Mouse (Mus musculus): ENCODE data around the gene Spata21.

Gene Spata21

DNA sequence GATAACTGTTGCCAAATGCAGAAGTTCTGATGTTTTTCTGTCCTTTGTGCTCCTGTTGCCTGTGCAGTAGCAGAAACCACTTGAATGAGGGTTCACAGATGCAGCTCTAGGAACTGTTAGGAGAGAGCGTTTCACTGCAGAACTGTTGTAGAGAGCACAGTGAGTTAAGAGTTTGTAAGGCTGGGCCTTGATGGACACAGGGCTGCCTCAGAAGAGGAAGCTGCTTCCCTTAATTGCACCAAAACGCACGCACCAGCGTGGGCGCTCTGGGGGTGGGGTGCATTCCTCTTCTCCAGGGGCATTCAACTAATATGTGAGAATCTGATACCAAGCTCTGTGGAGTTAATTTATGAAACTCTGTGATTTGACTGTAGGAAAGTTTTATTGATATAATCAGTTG is 71.5 kb downstream of the Spata21 start:
- no peak for DNase-seq

DNA sequence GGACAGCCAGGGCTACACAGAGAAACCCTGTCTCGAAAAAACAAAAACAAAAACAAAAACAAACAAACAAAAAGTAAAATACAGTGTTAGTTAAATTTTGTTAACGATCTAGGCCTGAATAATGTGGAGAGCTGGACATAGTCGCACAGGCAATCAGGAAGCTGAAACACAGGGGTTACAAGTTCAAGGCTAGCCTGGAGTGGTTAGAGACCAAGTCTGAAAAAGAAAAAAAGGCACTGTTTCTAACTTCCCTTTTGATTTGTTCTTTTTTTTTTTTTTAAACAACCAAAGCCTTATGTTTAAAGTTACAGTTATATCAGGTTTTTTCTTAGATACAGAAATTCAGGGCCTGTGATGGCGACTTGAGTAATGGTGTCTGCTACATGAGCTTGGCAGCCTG is 72.1 kb downstream of the Spata21 start:
- DNase-seq = no peak

DNA sequence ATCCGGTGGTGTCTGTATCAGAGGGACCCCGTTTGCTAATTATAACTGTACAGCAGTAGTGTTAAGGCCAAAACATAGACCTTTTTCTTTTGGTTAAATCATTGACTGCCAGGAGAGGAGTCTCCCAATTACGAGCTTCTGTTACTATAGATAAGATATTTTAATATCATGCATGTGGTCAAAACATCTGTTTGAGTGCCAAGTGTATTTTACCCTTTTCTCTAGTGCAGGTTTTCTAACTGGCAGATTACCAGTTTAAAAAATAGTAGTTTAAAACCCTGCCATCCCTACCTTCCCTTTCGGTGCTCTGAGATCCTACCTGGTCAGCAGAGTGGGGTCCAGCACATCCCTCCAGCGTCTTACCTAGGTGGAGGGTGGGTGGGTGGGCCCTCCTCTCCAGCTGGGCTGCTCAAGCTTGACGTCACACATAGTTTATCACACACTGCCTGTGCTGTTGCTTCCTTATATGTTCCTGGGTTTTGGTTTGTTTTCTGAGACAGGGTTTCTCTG is 73.6 kb downstream of the Spata21 start:
- no peak for DNase-seq

Measured in cerebellum, postnatal 14 days (tissue).